Mouse (Mus musculus) limb, embryonic 10.5 days (tissue): ENCODE results near the gene Tfam. TPM values are rescaled to one million over a fixed set of nuclear protein-coding genes. Genes with fewer than 3 reads are reported as not detected.

Experiments used
- DNase-seq: peaks from one replicate; pipeline ENCODE4 v3.0.0-alpha.2; 2017; ENCODE audit warnings: low spot score
- H3K27ac ChIP-seq: fragments of 300-500 bp; sonication (generic); 2 replicates; pipeline ENCODE4 v1.5.1; 2016; ENCODE audit warnings: mild to moderate bottlenecking
- H3K27me3 ChIP-seq: fragments of 300-500 bp; sonication (generic); 2 replicates; pipeline ENCODE4 v1.6.1; 2016; ENCODE audit warnings: low read depth, mild to moderate bottlenecking; ENCODE audit not compliant: poor library complexity, severe bottlenecking
- H3K36me3 ChIP-seq: fragments of 300-500 bp; sonication (generic); 2 replicates; pipeline ENCODE4 v1.6.1; 2016; ENCODE audit warnings: mild to moderate bottlenecking, moderate library complexity
- H3K4me1 ChIP-seq: fragments of 300-500 bp; sonication (generic); 2 replicates; pipeline ENCODE4 v1.6.1; 2016
- H3K4me3 ChIP-seq: fragments of 300-500 bp; sonication (generic); 2 replicates; pipeline ENCODE4 v1.5.1; 2016; ENCODE audit warnings: mild to moderate bottlenecking, moderate library complexity
- H3K9me3 ChIP-seq: fragments of 300-500 bp; sonication (generic); replicated peaks from 2 replicates; pipeline ENCODE4 v1.6.1; 2016; ENCODE audit warnings: mild to moderate bottlenecking
- WGBS: fragments of 180-500 bp; shearing (Covaris S2); methylation state at CpG from one replicate; pipeline ENCODE4 v1.1.7; 2016; 5-methylcytosine and 5-hydroxymethylcytosine counted together
- polyA plus RNA-seq: library from polyadenylated mRNA; unstranded; fragments of >200 nt; fragmentation: Nextera tagmentation; extraction: Ambion mirVana; gene quantifications from 2 replicates; pipeline ENCODE4 v1.2.1, GENCODE M21; 2016

The Tfam gene
- polyA plus RNA-seq = 90.7 and 91.3 TPM in 2 replicates

DNA sequence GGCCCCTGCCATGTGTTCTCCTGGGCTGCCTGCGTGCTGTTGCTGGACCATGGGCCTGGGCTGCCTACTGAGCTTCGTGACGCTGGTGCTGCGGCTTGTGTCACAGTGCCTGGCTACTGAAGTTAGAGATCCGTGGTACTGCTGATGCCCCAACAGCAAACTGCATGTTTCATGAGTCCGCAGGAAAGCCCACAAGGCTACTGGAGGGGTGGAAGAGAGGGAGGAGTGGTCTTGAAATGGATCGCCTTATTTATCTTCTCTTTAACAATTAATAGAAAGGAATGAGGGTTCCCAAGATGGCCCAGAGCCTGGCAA lies at the start of gene Tfam:
Gene Tfam (minus strand): TSS at position 41 of the 315 bp plus-strand sequence.
- Histone ChIP-seq H3K36me3 (peaks cover 30% of the 10 kb centered on the region), H3K4me3 (peak within 1 kb of the TSS; percentile 87), H3K27ac (peak within 1 kb of the TSS; percentile 92), H3K27me3 (no peaks in the 10 kb centered on the region), H3K9me3 (no peaks in the 10 kb centered on the region), H3K4me1 (peaks cover 9% of the 10 kb centered on the region)
- 9% methylated on average over 7 of the region's 7 CpGs for WGBS
- DNase-seq = no peak

DNA sequence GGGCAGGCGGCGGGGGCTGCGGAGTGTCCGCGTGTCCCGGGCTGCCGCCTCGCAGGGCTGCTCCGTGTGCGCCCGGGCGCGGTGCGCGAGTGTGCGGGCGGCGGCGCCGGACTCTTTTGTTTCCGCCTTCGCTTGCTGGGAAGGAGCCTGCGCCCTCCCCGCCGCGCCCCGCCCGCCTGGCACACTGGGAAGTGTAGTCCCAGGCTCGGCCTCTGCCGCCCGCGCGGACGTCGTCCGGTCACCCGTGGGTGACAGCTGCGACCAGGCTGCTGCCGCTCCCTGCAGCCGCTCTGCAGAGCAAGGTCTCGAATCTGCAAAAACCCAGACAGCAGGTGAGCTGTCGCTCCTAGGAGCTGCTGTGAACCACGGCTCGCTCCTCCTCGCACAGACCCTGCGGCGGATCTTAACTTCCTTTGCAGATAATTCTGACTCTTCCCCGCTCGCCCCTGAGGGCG lies 47.1 kb upstream of the Tfam start, which contains the start of gene Ube2d1:
Gene Ube2d1 (minus strand): TSS at position 137 of the 455 bp plus-strand sequence.
- Histone ChIP-seq H3K27me3 (peaks cover 17% of the 10 kb centered on the region), H3K4me1 (peaks cover 14% of the 10 kb centered on the region), H3K36me3 (peaks cover 10% of the 10 kb centered on the region), H3K27ac (peak within 1 kb of the TSS; percentile 97), H3K9me3 (no peaks in the 10 kb centered on the region), H3K4me3 (peak within 1 kb of the TSS; percentile 96)
- WGBS = under 1% methylated on average over 50 of the region's 50 CpGs
- DNase-seq = peak; percentile 90

DNA sequence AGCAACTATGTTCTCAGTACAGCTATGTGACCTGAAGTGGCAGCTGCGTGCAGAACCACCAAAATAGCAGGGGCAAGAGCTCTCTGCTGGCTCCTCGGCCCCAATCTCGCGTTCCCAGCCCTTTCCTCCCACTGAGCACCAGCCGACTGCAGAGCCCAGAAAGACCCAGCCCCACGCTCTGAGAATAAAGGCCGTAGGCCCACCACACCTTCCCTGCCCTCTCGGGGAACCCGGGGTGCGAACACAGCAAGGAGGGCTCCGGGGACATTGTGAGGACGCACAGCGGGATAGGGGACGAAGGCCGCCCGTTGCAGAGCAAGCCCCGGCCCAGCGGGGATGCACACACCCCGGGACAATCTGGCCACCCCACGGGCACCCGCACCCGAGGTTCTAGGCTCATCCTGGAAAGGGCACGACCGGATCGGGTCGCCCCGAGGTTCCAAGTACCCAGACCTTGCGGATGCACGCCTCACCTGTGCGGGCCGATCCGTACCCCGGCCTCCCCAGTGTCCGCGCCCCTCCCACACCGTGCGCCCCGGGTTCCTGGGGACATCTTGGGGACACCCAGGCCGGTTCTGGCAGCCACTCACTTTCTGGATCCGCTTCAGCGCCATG lies 46.5 kb upstream of the Tfam start:
- H3K4me1 ChIP-seq = peaks cover 14% of the 10 kb centered on the region
- DNase-seq = peak; percentile 79
- peak overlapping the region; percentile 96 for H3K4me3 ChIP-seq
- no peaks in the 10 kb centered on the region for H3K9me3 ChIP-seq
- WGBS = under 1% methylated on average over 41 of the region's 41 CpGs
- peak overlapping the region; percentile 97 for H3K27ac ChIP-seq
- H3K36me3 ChIP-seq = peaks cover 14% of the 10 kb centered on the region
- peaks cover 17% of the 10 kb centered on the region for H3K27me3 ChIP-seq

DNA sequence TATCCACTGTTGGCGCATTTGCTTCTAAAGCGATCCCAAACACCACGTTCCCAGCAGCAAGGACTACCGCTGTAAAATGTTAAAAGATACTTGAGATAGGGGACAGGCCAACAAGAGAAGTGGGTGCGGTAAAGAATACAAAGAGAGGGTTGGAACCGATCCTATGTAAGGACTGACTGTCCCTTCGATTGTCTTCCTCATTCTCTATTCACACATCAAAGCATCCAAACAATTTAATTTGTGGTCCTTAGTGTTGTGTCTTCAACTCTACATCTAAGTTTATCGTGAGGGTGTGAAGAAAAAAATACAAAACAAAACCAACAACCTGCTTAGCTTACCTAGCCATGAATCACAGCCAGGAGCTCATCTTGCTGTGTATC lies 46.0 kb upstream of the Tfam start:
- Histone ChIP-seq H3K27ac (peak overlapping the region; percentile 97), H3K4me3 (peak overlapping the region; percentile 96), H3K9me3 (no peaks in the 10 kb centered on the region), H3K4me1 (peaks cover 14% of the 10 kb centered on the region), H3K27me3 (peaks cover 17% of the 10 kb centered on the region), H3K36me3 (peaks cover 16% of the 10 kb centered on the region)
- WGBS = 21% methylated on average over 8 of the region's 8 CpGs
- DNase-seq = no peak

DNA sequence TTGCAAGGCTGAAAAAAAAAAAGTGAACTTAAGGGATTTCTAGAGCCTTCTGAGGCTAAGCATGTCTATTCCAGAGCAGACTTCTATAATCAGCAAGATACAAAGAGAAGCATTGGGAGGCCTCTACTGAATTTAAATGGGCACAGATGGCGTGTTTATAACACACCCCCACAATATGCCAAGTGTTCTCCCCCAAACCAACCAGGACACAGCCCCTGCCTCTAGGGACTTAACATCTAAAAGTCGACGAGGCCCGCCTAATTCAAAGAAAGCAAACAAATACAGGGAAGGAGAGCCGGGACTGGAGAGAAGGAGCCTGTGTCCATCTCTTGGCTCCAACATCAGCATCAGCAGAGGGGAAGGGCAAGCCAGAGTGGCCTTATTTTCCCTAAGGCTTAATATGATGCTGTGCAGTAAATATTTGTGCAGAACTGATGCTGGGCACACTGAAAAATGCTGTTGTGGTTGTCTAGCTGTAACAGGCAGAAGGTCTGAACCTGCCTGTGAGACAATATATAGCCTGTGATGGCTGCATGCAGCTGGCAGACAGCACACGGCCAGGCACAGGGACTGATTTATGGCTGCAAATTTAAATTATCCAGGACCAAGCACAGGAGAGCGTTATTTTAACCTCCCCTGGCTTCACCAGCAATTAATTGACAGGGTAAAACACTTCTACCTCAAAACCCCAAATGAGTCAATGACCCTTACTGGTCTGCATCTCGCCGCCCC lies 35.1 kb upstream of the Tfam start:
- WGBS = 48% methylated on average over 9 of the region's 9 CpGs
- Histone ChIP-seq H3K4me3 (no peak overlapping the region), H3K36me3 (peaks cover 22% of the 10 kb centered on the region), H3K4me1 (peaks cover 8% of the 10 kb centered on the region; the same call in 1 of the 2 replicates), H3K9me3 (no peaks in the 10 kb centered on the region), H3K27ac (no peak overlapping the region), H3K27me3 (no peaks in the 10 kb centered on the region)
- no peak for DNase-seq

DNA sequence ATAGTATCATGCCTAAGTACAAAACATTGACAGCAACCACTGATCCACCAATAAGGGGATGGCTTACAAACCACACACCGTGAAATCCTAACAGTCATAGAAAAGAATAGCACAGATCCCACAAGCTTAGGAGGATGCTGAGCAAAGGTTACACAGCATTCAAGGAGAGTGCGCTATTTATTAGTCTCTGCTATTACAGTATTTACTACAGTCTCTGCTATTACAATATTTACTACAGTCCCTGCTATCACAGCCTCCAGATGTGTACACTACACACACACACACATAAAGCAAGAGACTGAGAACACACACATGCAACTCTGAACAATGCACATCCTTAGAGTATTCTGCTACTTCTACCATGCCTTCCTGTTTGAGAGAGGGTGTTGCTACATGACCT lies 29.9 kb upstream of the Tfam start:
- Histone ChIP-seq H3K36me3 (0 out of 2 replicates have a peak, but pooled peaks cover 3% of the 10 kb centered on the region), H3K27ac (no peak overlapping the region), H3K4me1 (peaks cover 10% of the 10 kb centered on the region), H3K9me3 (no peaks in the 10 kb centered on the region), H3K4me3 (no peak overlapping the region), H3K27me3 (no peaks in the 10 kb centered on the region)
- no peak for DNase-seq
- 95% methylated on average over 2 of the region's 2 CpGs for WGBS

DNA sequence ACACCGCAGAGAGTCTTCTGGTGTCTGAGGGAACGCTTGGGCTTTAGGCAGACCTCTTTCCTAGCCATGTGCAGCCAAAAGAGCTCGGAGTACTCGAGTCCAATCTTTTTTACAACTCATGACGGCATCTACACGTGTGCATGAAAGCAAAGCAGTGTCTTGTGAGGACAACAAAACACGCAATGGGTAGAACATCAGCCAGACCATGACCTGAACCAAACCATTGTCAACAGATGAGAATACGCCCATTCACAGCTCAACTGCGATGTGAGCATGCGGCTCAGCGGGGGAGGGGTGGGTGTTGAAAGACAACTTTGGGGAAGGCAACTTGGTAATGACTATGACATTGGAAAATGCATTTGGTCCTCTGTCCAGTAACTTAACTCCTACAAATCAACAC lies 29.4 kb upstream of the Tfam start:
- Histone ChIP-seq H3K4me3 (no peak overlapping the region), H3K27me3 (no peaks in the 10 kb centered on the region), H3K36me3 (peaks cover 7% of the 10 kb centered on the region; the same call in 1 of the 2 replicates), H3K9me3 (no peaks in the 10 kb centered on the region), H3K4me1 (peaks cover 9% of the 10 kb centered on the region), H3K27ac (no peak overlapping the region)
- no peak for DNase-seq
- WGBS = 86% methylated on average over 11 of the region's 11 CpGs

DNA sequence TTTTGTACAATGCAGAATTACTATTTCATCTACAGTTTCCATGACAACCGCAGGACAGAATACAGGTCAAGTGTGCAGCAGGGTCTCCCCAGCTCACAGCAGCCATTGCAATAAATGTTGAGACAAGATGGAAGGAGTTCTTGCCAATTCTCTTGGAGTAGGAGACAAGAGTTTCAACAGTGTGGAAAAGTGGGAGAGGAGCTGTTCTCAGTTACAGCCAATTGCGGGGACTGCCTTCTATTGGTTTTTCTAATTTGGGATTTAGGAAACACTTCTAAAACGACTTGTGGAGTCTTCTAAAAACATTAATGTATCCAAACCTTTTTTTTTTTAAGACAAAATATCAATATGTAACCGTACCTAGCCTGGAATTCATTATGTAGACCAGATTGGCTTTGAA lies 27.0 kb upstream of the Tfam start:
- no peak for DNase-seq
- peaks cover 9% of the 10 kb centered on the region for H3K4me1 ChIP-seq
- no peak overlapping the region for H3K27ac ChIP-seq
- 83% methylated on average over 4 of the region's 4 CpGs for WGBS
- no peaks in the 10 kb centered on the region for H3K9me3 ChIP-seq
- H3K27me3 ChIP-seq = no peaks in the 10 kb centered on the region
- H3K4me3 ChIP-seq = no peak overlapping the region
- H3K36me3 ChIP-seq = peaks cover 30% of the 10 kb centered on the region

DNA sequence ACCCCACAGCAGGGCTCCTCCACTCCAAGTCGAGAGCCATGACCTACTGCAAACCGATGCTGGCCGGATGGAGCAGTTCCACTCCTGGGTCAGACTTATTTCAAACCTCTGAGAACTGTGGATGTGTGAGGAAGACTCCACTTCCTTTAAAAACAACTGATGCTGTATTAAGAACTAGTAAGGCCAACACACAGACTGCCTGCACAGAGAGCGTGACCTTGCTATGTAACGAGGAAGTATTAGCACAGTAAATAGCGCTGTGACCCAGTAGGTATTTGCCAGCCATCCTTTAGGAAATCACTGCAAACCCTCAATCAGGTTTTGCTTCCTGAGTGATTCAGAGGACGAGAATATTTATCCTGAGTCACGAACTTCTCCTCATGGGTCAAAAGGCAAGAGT lies 23.6 kb upstream of the Tfam start:
- Histone ChIP-seq H3K4me1 (no peaks in the 10 kb centered on the region), H3K27me3 (no peaks in the 10 kb centered on the region), H3K27ac (no peak overlapping the region), H3K9me3 (no peaks in the 10 kb centered on the region), H3K36me3 (peaks cover 58% of the 10 kb centered on the region), H3K4me3 (no peak overlapping the region)
- WGBS = 87% methylated on average over 8 of the region's 8 CpGs
- no peak for DNase-seq

DNA sequence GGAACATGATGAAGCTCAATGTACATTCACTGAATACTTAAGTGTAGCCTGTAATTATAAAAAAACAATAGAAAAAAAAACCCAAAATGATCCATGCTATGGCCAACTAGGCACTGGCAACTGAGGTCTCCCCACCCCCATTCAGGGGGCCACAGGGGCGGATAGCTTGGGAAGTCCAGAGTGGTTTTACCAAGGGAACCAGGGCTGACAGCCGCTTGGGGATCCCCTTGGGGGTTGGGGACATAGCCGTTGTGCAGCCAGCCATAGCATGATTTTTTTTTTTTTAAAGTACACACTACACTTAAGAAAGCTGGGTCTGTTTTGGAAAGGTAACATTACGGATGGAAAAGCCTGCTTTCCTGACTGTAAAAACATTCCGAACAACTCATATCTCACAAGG lies 20.9 kb upstream of the Tfam start:
- no peaks in the 10 kb centered on the region for H3K27me3 ChIP-seq
- no peak overlapping the region for H3K4me3 ChIP-seq
- H3K4me1 ChIP-seq = no peaks in the 10 kb centered on the region
- no peaks in the 10 kb centered on the region for H3K9me3 ChIP-seq
- H3K36me3 ChIP-seq = peaks cover 83% of the 10 kb centered on the region
- no peak overlapping the region for H3K27ac ChIP-seq
- DNase-seq = no peak
- 92% methylated on average over 5 of the region's 5 CpGs for WGBS

DNA sequence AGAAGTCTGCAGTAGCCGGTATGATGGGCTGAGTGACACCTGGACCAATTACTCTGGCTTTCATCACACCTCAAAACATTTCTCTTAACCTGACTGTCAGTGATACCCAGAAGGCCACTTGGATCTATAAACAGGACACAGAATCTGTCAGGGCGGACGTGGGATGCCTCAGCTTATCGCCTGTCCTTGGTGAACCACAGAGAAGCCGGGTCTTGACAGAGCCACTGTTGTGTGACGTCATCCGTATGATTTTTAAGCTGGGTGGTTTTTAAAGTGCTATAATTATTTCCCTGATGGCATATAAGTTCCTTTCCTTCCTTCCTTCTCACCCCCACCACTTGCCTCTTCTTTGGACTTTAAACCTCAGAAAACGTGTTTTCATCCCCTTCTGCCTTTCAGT lies 20.4 kb upstream of the Tfam start:
- Histone ChIP-seq H3K9me3 (no peaks in the 10 kb centered on the region), H3K27ac (no peak overlapping the region), H3K4me3 (no peak overlapping the region), H3K27me3 (no peaks in the 10 kb centered on the region), H3K4me1 (no peaks in the 10 kb centered on the region), H3K36me3 (peaks cover 83% of the 10 kb centered on the region)
- 88% methylated on average over 8 of the region's 8 CpGs for WGBS
- no peak for DNase-seq

DNA sequence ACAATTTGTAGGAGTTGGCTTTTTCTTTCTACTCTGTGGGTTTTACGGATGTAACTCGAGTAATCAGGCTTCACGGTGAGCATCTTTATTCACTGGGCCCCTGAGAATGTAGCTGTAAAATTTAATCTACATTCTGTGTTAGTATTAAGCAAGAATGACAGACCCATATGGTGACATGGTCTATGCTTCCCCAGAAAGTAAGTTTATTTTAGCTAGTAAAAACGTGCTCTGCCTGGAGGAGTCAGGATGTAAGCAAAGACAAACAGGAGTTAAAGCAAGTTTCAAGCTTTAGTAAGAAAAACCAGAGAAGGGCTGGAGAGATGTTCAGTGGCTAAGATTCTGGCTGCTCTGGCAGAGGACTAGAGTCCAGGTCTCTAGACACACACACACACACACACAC lies 15.1 kb upstream of the Tfam start:
- WGBS = 79% methylated on average over 4 of the region's 4 CpGs
- Histone ChIP-seq H3K27ac (no peak overlapping the region), H3K36me3 (peaks cover 37% of the 10 kb centered on the region), H3K4me1 (no peaks in the 10 kb centered on the region), H3K27me3 (no peaks in the 10 kb centered on the region), H3K9me3 (no peaks in the 10 kb centered on the region), H3K4me3 (no peak overlapping the region)
- no peak for DNase-seq

DNA sequence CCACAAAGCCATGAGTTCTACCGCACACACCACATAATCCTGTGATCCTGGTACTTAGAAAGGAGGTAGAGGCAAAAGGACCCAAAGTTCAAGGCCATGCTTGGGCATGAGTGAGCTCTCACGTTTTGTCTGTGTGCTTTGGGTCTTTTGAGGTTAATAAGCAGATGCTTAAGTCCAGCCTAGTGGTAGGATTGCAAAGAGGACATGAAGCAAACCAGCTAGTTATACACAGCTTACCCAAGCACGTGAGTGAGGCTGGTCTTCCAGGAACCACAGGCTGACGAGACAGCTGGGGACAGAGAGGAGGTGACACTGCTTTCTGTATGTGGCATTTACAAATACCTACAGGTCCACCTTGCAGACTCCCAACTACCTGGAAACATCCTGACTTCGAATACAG lies 14.3 kb upstream of the Tfam start:
- no peaks in the 10 kb centered on the region for H3K27me3 ChIP-seq
- no peak for DNase-seq
- no peaks in the 10 kb centered on the region for H3K4me1 ChIP-seq
- no peaks in the 10 kb centered on the region for H3K9me3 ChIP-seq
- H3K36me3 ChIP-seq = peaks cover 30% of the 10 kb centered on the region
- 77% methylated on average over 5 of the region's 5 CpGs for WGBS
- no peak overlapping the region for H3K4me3 ChIP-seq
- H3K27ac ChIP-seq = no peak overlapping the region
